ENCODE assay signal across 24 mouse cellular contexts in the genomic region with DNA sequence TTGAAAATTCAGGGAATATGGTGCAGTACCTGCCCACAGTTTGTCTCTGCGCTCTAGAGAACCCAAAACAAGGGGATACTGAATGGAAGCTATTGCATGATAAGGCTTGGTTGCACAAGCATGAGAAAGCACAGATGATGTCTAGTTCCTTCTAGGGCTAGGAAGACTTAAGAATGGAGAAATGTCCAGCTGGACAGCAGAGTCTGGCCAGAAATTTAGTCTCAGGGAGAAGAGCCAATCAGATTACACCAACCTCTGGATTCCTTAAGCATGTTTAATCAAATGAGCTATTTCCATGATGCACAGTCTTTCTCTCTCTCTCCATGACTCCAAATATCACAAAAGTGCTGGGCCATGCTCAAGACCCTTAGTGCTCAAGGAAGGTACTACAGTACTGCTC.
DNase-seq lines count a peak whose midpoint lies in the region; ATAC-seq and TF ChIP-seq lines count a peak whose summit lies in the region.
"Had no signal": no experiment of that assay in that cellular context is flagged by ENCODE, and none has a peak within 500 bp of the region (broad histone marks: within the 10 kb centered on the region; RNA-seq: fewer than 3 reads in every experiment).

No protein-coding gene starts in this region.

- peak; percentile 26; the same call in 1 of the 2 replicates for ATAC-seq in forebrain, embryonic 14.5 days
- ATAC-seq in forebrain, embryonic 11.5 days (replicated peaks; ENCODE audit: low FRiP score), result no peak
- ATAC-seq in lung, embryonic 14.5 days (ENCODE audit: insufficient read depth), result peak; percentile 24; the same call in 1 of the 2 replicates
- ATAC-seq: midbrain, embryonic 13.5 days had no signal

- H3K27ac ChIP-seq in forebrain, embryonic 14.5 days (ENCODE audit: low read depth, low read length), result no peak overlapping the region
- no peak overlapping the region for H3K27ac ChIP-seq in forebrain, embryonic 11.5 days (ENCODE audit: low read depth, low read length)
- no peak overlapping the region for H3K27ac ChIP-seq in lung, embryonic 14.5 days (ENCODE audit: low read depth)
- H3K27ac ChIP-seq in embryonic fibroblast, embryonic 13.5 days (ENCODE audit: insufficient read depth, low read length), result peak overlapping the region; percentile 78
- H3K27ac ChIP-seq: heart, embryonic 13.5 days; hindbrain, embryonic 10.5 days; midbrain, embryonic 13.5 days; neural tube, embryonic 12.5 days had no signal

- H3K4me3 ChIP-seq in forebrain, embryonic 14.5 days (ENCODE audit: low read depth, low read length), result no peak overlapping the region
- no peak overlapping the region for H3K4me3 ChIP-seq in forebrain, embryonic 11.5 days (ENCODE audit: low read depth, low read length)
- no peak overlapping the region for H3K4me3 ChIP-seq in lung, embryonic 14.5 days (ENCODE audit: low read depth, low read length)
- no peak overlapping the region for H3K4me3 ChIP-seq in embryonic fibroblast, embryonic 13.5 days (ENCODE audit: insufficient read depth, low read length)
- H3K4me3 ChIP-seq: heart, embryonic 13.5 days; hindbrain, embryonic 10.5 days; midbrain, embryonic 13.5 days; neural tube, embryonic 12.5 days had no signal

- H3K9me3 ChIP-seq in forebrain, embryonic 14.5 days (replicated peaks; ENCODE audit: control insufficient read depth, low read length), result no peaks in the 10 kb centered on the region
- no peaks in the 10 kb centered on the region for H3K9me3 ChIP-seq in forebrain, embryonic 11.5 days (ENCODE audit: control insufficient read depth, low read length)
- H3K9me3 ChIP-seq in lung, embryonic 14.5 days (ENCODE audit: low read depth, low read length), result no peaks in the 10 kb centered on the region
- H3K9me3 ChIP-seq: heart, embryonic 13.5 days; hindbrain, embryonic 10.5 days; midbrain, embryonic 13.5 days; neural tube, embryonic 12.5 days had no signal

- TF ChIP-seq POLR2A in embryonic fibroblast, embryonic 13.5 days (IDR thresholded peaks at IDR 0.05; ENCODE audit: low read depth, low read length), result no peak

- H3K4me1 ChIP-seq in forebrain, embryonic 14.5 days (ENCODE audit: control insufficient read depth, insufficient read depth, low read length), result no peaks in the 10 kb centered on the region
- no peaks in the 10 kb centered on the region for H3K4me1 ChIP-seq in forebrain, embryonic 11.5 days (replicated peaks; ENCODE audit: control insufficient read depth, insufficient read depth, low read length)
- no peaks in the 10 kb centered on the region for H3K4me1 ChIP-seq in lung, embryonic 14.5 days (ENCODE audit: insufficient read depth)
- peaks cover 18% of the 10 kb centered on the region for H3K4me1 ChIP-seq in embryonic fibroblast, embryonic 13.5 days (ENCODE audit: control insufficient read depth, insufficient read depth, low read length)
- H3K4me1 ChIP-seq: hindbrain, embryonic 10.5 days; midbrain, embryonic 13.5 days; neural tube, embryonic 12.5 days had no signal

- H3K4me2 ChIP-seq in forebrain, embryonic 14.5 days (ENCODE audit: low read length), result no peak overlapping the region
- no peak overlapping the region for H3K4me2 ChIP-seq in forebrain, embryonic 11.5 days (ENCODE audit: low read depth, low read length, severe bottlenecking)
- H3K4me2 ChIP-seq in lung, embryonic 14.5 days, result no peak overlapping the region
- H3K4me2 ChIP-seq: heart, embryonic 13.5 days; liver, embryonic 11.5 days; midbrain, embryonic 13.5 days; neural tube, embryonic 12.5 days had no signal

- H3K27me3 ChIP-seq in forebrain, embryonic 14.5 days (replicated peaks; ENCODE audit: control insufficient read depth, insufficient read depth, low read length), result no peaks in the 10 kb centered on the region
- no peaks in the 10 kb centered on the region for H3K27me3 ChIP-seq in forebrain, embryonic 11.5 days (ENCODE audit: control insufficient read depth, insufficient read depth, low read length)
- no peaks in the 10 kb centered on the region for H3K27me3 ChIP-seq in lung, embryonic 14.5 days (ENCODE audit: insufficient read depth, low read length)
- H3K27me3 ChIP-seq: CH12.LX; heart, embryonic 13.5 days; midbrain, embryonic 13.5 days; neural tube, embryonic 12.5 days had no signal

- no peak for DNase-seq in forebrain, embryonic 14.5 days (ENCODE audit: low spot score)
- DNase-seq in forebrain, embryonic 11.5 days (ENCODE audit: low spot score), result no peak
- DNase-seq in lung, embryonic 14.5 days, result no peak
- DNase-seq in lung, postnatal 4 days, result no peak
- peak; percentile 18 for DNase-seq in heart, postnatal 4 days
- no peak for DNase-seq in ovary, adult 18-20 months (ENCODE audit: low spot score)
- no peak for DNase-seq in right cerebral cortex, adult 2 months (ENCODE audit: low spot score in 2 of 2)
- DNase-seq: adrenal gland, adult 8-10 months; cerebellum, adult 8-10 months; gastrocnemius, postnatal 10 days; kidney, adult 18-20 months; kidney, postnatal 10 days; lung, adult 2 months; right cerebral cortex, adult 18-20 months; spleen, adult 18-20 months; thymus, adult 18-20 months; thymus, postnatal 4 days had no signal

- H3K36me3 ChIP-seq in forebrain, embryonic 14.5 days (ENCODE audit: control insufficient read depth, insufficient read depth, low read length), result no peaks in the 10 kb centered on the region
- H3K36me3 ChIP-seq in forebrain, embryonic 11.5 days (ENCODE audit: control insufficient read depth, insufficient read depth, low read length), result no peaks in the 10 kb centered on the region
- no peaks in the 10 kb centered on the region for H3K36me3 ChIP-seq in lung, embryonic 14.5 days (ENCODE audit: insufficient read depth)
- H3K36me3 ChIP-seq: heart, embryonic 13.5 days; hindbrain, embryonic 10.5 days; midbrain, embryonic 13.5 days; neural tube, embryonic 12.5 days had no signal

- no peak for TF ChIP-seq CTCF in lung, embryonic 14.5 days (IDR thresholded peaks at IDR 0.05; ENCODE audit: low read depth)
- no peak for TF ChIP-seq CTCF in embryonic fibroblast, embryonic 13.5 days (IDR thresholded peaks at IDR 0.05; ENCODE audit: borderline replicate concordance, insufficient read depth, low read length)

- 96% methylated on average over 1 of the region's 1 CpGs for WGBS in forebrain, embryonic 14.5 days
- WGBS in forebrain, embryonic 11.5 days, result 81% methylated on average over 1 of the region's 1 CpGs
- WGBS in lung, embryonic 14.5 days, result 98% methylated on average over 1 of the region's 1 CpGs

- H3K9ac ChIP-seq in forebrain, embryonic 14.5 days (ENCODE audit: low read length), result no peak overlapping the region
- H3K9ac ChIP-seq in forebrain, embryonic 11.5 days (ENCODE audit: low read length), result no peak overlapping the region
- no peak overlapping the region for H3K9ac ChIP-seq in lung, embryonic 14.5 days
- H3K9ac ChIP-seq: heart, embryonic 13.5 days; midbrain, embryonic 13.5 days; neural tube, embryonic 12.5 days had no signal
